In genomic region chr15:101105496-101105994, GRCm38 (mm10) we compare ENCODE assay signal across 9 mouse cellular contexts. TPM values are rescaled to one million over a fixed set of nuclear protein-coding genes. Genes with fewer than 3 reads are reported as not detected.
A peak's percentile ranks its signal among the peaks of the same experiment; 100 is the strongest.
DNase-seq lines count a peak whose midpoint lies in the region; ATAC-seq and TF ChIP-seq lines count a peak whose summit lies in the region.
"Had no signal": no experiment of that assay in that cellular context is flagged by ENCODE, and none has a peak within 500 bp of the region (broad histone marks: within the 10 kb centered on the region; RNA-seq: fewer than 3 reads in every experiment).

No protein-coding gene starts in this region.

- WGBS in liver, embryonic 16.5 days (ENCODE audit: insufficient replicate concordance) = 17% methylated on average over 12 of the region's 12 CpGs
- WGBS in olfactory bulb, adult 2 months = 15% methylated on average over 12 of the region's 12 CpGs

- TF ChIP-seq EP300 in CH12.LX (IDR thresholded peaks at IDR 0.05; ENCODE audit: low read length) = no peak

- peaks cover 3% of the 10 kb centered on the region for H3K9me3 ChIP-seq in CH12.LX (replicated peaks; ENCODE audit: low read length)
- H3K9me3 ChIP-seq in liver, embryonic 16.5 days (replicated peaks; ENCODE audit: control insufficient read depth, low read length) = no peaks in the 10 kb centered on the region

- H3K27ac ChIP-seq in CH12.LX (ENCODE audit: insufficient read depth, low read depth) = peak overlapping the region; percentile 43
- no peak overlapping the region for H3K27ac ChIP-seq in embryonic fibroblast, embryonic 13.5 days (ENCODE audit: insufficient read depth, low read length)
- no peak overlapping the region for H3K27ac ChIP-seq in liver, embryonic 16.5 days (ENCODE audit: low read length)
- H3K27ac ChIP-seq in olfactory bulb, adult 2 months (ENCODE audit: insufficient read depth, low read depth, low read length) = no peak overlapping the region

- peak; percentile 84 for DNase-seq in CH12.LX (ENCODE audit: extremely low read depth)
- peak; percentile 72 for DNase-seq in brain, adult 2 months (ENCODE audit: low read depth, low spot score)
- peak; percentile 85 to 91 for DNase-seq in heart, postnatal 10 days
- DNase-seq in kidney, postnatal 36 days = peak; percentile 81 to 93
- DNase-seq in testis, postnatal 14 days (ENCODE audit: low spot score) = peak; percentile 74

- peak; percentile 88 to 97 for TF ChIP-seq CTCF in CH12.LX (conservative IDR thresholded peaks at IDR 0.05 in 1 of 2, IDR thresholded peaks at IDR 0.05 in 1 of 2; ENCODE audit: low read depth in 2 of 2, low read length in 2 of 2)
- peak; percentile 91; the same call in 1 of the 2 replicates for TF ChIP-seq CTCF in embryonic fibroblast, embryonic 13.5 days (IDR thresholded peaks at IDR 0.05; ENCODE audit: borderline replicate concordance, insufficient read depth, low read length)
- TF ChIP-seq CTCF in olfactory bulb, adult 2 months (IDR thresholded peaks at IDR 0.05; ENCODE audit: insufficient read depth, low read depth, low read length) = peak; percentile 66; the same call in 1 of the 2 replicates

- TF ChIP-seq POLR2A in CH12.LX (IDR thresholded peaks at IDR 0.05; ENCODE audit: low read depth, low read length) = peak; percentile 37
- TF ChIP-seq POLR2A in embryonic fibroblast, embryonic 13.5 days (IDR thresholded peaks at IDR 0.05; ENCODE audit: low read depth, low read length) = no peak
- no peak for TF ChIP-seq POLR2A in olfactory bulb, adult 2 months (IDR thresholded peaks at IDR 0.05; ENCODE audit: insufficient read depth, low read depth, low read length)

- no peaks in the 10 kb centered on the region for H3K36me3 ChIP-seq in CH12.LX (replicated peaks in 1 of 2; ENCODE audit: control insufficient read depth in 1 of 2, insufficient read depth in 1 of 2, low read length in 1 of 2)
- no peaks in the 10 kb centered on the region for H3K36me3 ChIP-seq in liver, embryonic 16.5 days (ENCODE audit: control insufficient read depth, insufficient read depth)

- peaks cover 38% of the 10 kb centered on the region for H3K27me3 ChIP-seq in CH12.LX (replicated peaks)
- H3K27me3 ChIP-seq in liver, embryonic 16.5 days (ENCODE audit: control insufficient read depth, insufficient read depth, low read depth, low read length) = no peaks in the 10 kb centered on the region

- peak overlapping the region; percentile 34 to 47 (median 40) for H3K4me3 ChIP-seq in CH12.LX (replicated peaks in 1 of 3; ENCODE audit: low read depth in 2 of 3, low read length in 2 of 3, poor library complexity in 1 of 3)
- no peak overlapping the region for H3K4me3 ChIP-seq in embryonic fibroblast, embryonic 13.5 days (ENCODE audit: insufficient read depth, low read length)
- peak overlapping the region; percentile 22; the same call in 1 of the 2 replicates for H3K4me3 ChIP-seq in liver, embryonic 16.5 days (ENCODE audit: low read depth, low read length)
- H3K4me3 ChIP-seq in olfactory bulb, adult 2 months (ENCODE audit: insufficient read depth, low read depth, low read length) = peak overlapping the region; percentile 42

- peak overlapping the region; percentile 60 for H3K4me2 ChIP-seq in CH12.LX (ENCODE audit: insufficient read depth, low read depth, poor library complexity, severe bottlenecking)
- 0 out of 2 replicates have a peak overlapping the region, but pooled peaks have one; percentile 27 for H3K4me2 ChIP-seq in liver, embryonic 16.5 days (ENCODE audit: low read depth, low read length)

- H3K9ac ChIP-seq in CH12.LX (ENCODE audit: insufficient read depth, low read depth) = peak overlapping the region; percentile 15; the same call in 1 of the 2 replicates
- H3K9ac ChIP-seq in liver, embryonic 16.5 days (ENCODE audit: low read depth, low read length) = no peak overlapping the region

- TF ChIP-seq RAD21 in CH12.LX (IDR thresholded peaks at IDR 0.05; ENCODE audit: low read depth, low read length) = peak; percentile 62

- in situ Hi-C loops in CH12.LX (cut with MboI; ENCODE audit: low pct_ligation_motif_present, low pct_unique_long_range_greater_than_20kb, low sequenced_read_pairs) = no loop called here

- dilution Hi-C loops in CH12.LX (cut with MboI; ENCODE audit: extremely low pct_ligation_motif_present, extremely low pct_unique_long_range_greater_than_20kb, low sequenced_read_pairs) = no loop called here

- ATAC-seq in liver, embryonic 16.5 days (ENCODE audit: low read depth) = 0 out of 2 replicates have a peak, but pooled peaks have one; percentile 45

- intact Hi-C loops in heart, postnatal 10 days (cut with DNase I) = loop anchor here (2.0 to 5.0 kb wide), 2 partner anchors 27 to 38 kb away; partner anchors contain the start of gene Fignl2

- H3K4me1 ChIP-seq in CH12.LX (ENCODE audit: control insufficient read depth in 1 of 2, insufficient read depth in 2 of 2) = peaks cover 3 to 13% of the 10 kb centered on the region in 2 experiments; a peak in 3 of 4 replicates
- H3K4me1 ChIP-seq in embryonic fibroblast, embryonic 13.5 days (ENCODE audit: control insufficient read depth, insufficient read depth, low read length) = no peaks in the 10 kb centered on the region
- H3K4me1 ChIP-seq in liver, embryonic 16.5 days (ENCODE audit: control insufficient read depth, low read depth, low read length) = no peaks in the 10 kb centered on the region
- peaks cover 6% of the 10 kb centered on the region for H3K4me1 ChIP-seq in olfactory bulb, adult 2 months (ENCODE audit: control insufficient read depth, insufficient read depth, low read length)

- no peaks in the 10 kb centered on the region for H3K79me2 ChIP-seq in CH12.LX (replicated peaks; ENCODE audit: control insufficient read depth, extremely low read depth, insufficient read depth, poor library complexity, severe bottlenecking)

TF ChIP-seq in CH12.LX, 34 proteins besides CTCF, POLR2A, EP300 and RAD21 (continues in another document):
- TF ChIP-seq BHLHE40 (IDR thresholded peaks at IDR 0.05; ENCODE audit: low read depth, low read length) (no peak), SIN3A (IDR thresholded peaks at IDR 0.05; ENCODE audit: low read length) (peak; percentile 49; the same call in 1 of the 2 replicates), ETS1 (conservative IDR thresholded peaks at IDR 0.05; ENCODE audit: low read depth, low read length) (peak; percentile 42), MAFK (IDR thresholded peaks at IDR 0.05; ENCODE audit: insufficient replicate concordance, low read length) (no peak), MAX (IDR thresholded peaks at IDR 0.05; ENCODE audit: low read length) (peak; percentile 31; the same call in 1 of the 2 replicates), ELF1 (IDR thresholded peaks at IDR 0.05; ENCODE audit: low read depth, low read length) (peak; percentile 41), MXI1 (IDR thresholded peaks at IDR 0.05; ENCODE audit: low read depth, low read length) (peak; percentile 33; the same call in 1 of the 2 replicates), HCFC1 (IDR thresholded peaks at IDR 0.05; ENCODE audit: low read depth, low read length) (peak; percentile 37; the same call in 1 of the 2 replicates), JUND (conservative IDR thresholded peaks at IDR 0.05; ENCODE audit: low read depth, low read length) (no peak), TBP (conservative IDR thresholded peaks at IDR 0.05; ENCODE audit: low read depth, low read length) (0 out of 2 replicates have a peak, but pooled peaks have one; percentile 16), NRF1 (IDR thresholded peaks at IDR 0.05; ENCODE audit: low read depth, low read length) (peak; percentile 37; the same call in 1 of the 2 replicates), SMC3 (IDR thresholded peaks at IDR 0.05; ENCODE audit: low read depth, low read length) (peak; percentile 74), UBTF (IDR thresholded peaks at IDR 0.05; ENCODE audit: low read depth, low read length) (no peak), RCOR1 (conservative IDR thresholded peaks at IDR 0.05; ENCODE audit: low read depth, low read length) (no peak), TCF12 (IDR thresholded peaks at IDR 0.05; ENCODE audit: low read depth, low read length) (0 out of 2 replicates have a peak, but pooled peaks have one; percentile 15), NELFE (IDR thresholded peaks at IDR 0.05; ENCODE audit: low read depth, low read length) (no peak)

RNA-seq across cellular contexts. Expression of gene Ankrd33, which starts 10.0 kb away (rescaled TPM):
- not detected in 2 replicates for total RNA-seq in CH12.LX (2012; rRNA removed)
- total RNA-seq in CH12.LX (2014; rRNA removed) = not detected in 2 replicates
- polyA plus RNA-seq in CH12.LX (2012; ENCODE audit: insufficient read length, low read depth) = not detected in 2 replicates
- not detected in 2 replicates for polyA plus RNA-seq in embryonic fibroblast, embryonic 13.5 days (2011; ENCODE audit: insufficient read length, low read depth, missing spikeins)
- total RNA-seq in heart, postnatal 10 days (2021) = not detected
- polyA plus RNA-seq in liver, embryonic 16.5 days (2015; fragmentation: Nextera tagmentation; extraction: Ambion mirVana) = not detected in 2 replicates
- not detected in 2 replicates for polyA plus RNA-seq in olfactory bulb, adult 2 months (2012; ENCODE audit: insufficient read depth, insufficient read length, low replicate concordance, missing spikeins)
- polyA plus RNA-seq: frontal cortex, adult 2 months had no signal

RNA-seq across cellular contexts. Expression of gene Acvrl1, which starts 22.8 kb away (rescaled TPM):
- 2.8 and 5.2 TPM in 2 replicates for total RNA-seq in CH12.LX (2012; rRNA removed)
- 4.0 and 6.3 TPM in 2 replicates for total RNA-seq in CH12.LX (2014; rRNA removed)
- 9.5 and 10.3 TPM in 2 replicates for polyA plus RNA-seq in CH12.LX (2012; ENCODE audit: insufficient read length, low read depth)
- 11.7 and 13.0 TPM in 2 replicates for polyA plus RNA-seq in embryonic fibroblast, embryonic 13.5 days (2011; ENCODE audit: insufficient read length, low read depth, missing spikeins)
- 10 to 100 TPM; 27.1 to 36.6 TPM for total RNA-seq in heart, postnatal 10 days (2021)
- polyA plus RNA-seq in liver, embryonic 16.5 days (2015; fragmentation: Nextera tagmentation; extraction: Ambion mirVana) = 2.3 and 3.2 TPM in 2 replicates
- not detected in 2 replicates for polyA plus RNA-seq in olfactory bulb, adult 2 months (2012; ENCODE audit: insufficient read depth, insufficient read length, low replicate concordance, missing spikeins)

RNA-seq across cellular contexts. Expression of gene Fignl2, which starts 27.2 kb away (rescaled TPM):
- not detected in 2 replicates for total RNA-seq in CH12.LX (2012; rRNA removed)
- total RNA-seq in CH12.LX (2014; rRNA removed) = not detected in 2 replicates
- polyA plus RNA-seq in CH12.LX (2012; ENCODE audit: insufficient read length, low read depth) = not detected in 2 replicates
- 1.3 and 1.4 TPM in 2 replicates for polyA plus RNA-seq in embryonic fibroblast, embryonic 13.5 days (2011; ENCODE audit: insufficient read length, low read depth, missing spikeins)
- total RNA-seq in heart, postnatal 10 days (2021) = 1 to 10 TPM; 3.5 to 3.9 TPM
- polyA plus RNA-seq in liver, embryonic 16.5 days (2015; fragmentation: Nextera tagmentation; extraction: Ambion mirVana) = 0.07 TPM in 2 replicates
- not detected in 2 replicates for polyA plus RNA-seq in olfactory bulb, adult 2 months (2012; ENCODE audit: insufficient read depth, insufficient read length, low replicate concordance, missing spikeins)

RNA-seq across cellular contexts. Expression of gene Gm47841, which starts 58.3 kb away (rescaled TPM):
- total RNA-seq in CH12.LX (2012; rRNA removed) (not detected in 2 replicates), CH12.LX (2014; rRNA removed) (not detected in 2 replicates)
- polyA plus RNA-seq in CH12.LX (2012; ENCODE audit: insufficient read length, low read depth) = not detected in 2 replicates
- polyA plus RNA-seq in embryonic fibroblast, embryonic 13.5 days (2011; ENCODE audit: insufficient read length, low read depth, missing spikeins) = not detected in 2 replicates
- under 1 TPM; 0.25 to 0.41 TPM for total RNA-seq in heart, postnatal 10 days (2021)
- not detected in 2 replicates for polyA plus RNA-seq in liver, embryonic 16.5 days (2015; fragmentation: Nextera tagmentation; extraction: Ambion mirVana)
- polyA plus RNA-seq in olfactory bulb, adult 2 months (2012; ENCODE audit: insufficient read depth, insufficient read length, low replicate concordance, missing spikeins) = not detected in 2 replicates
- polyA plus RNA-seq: frontal cortex, adult 2 months had no signal
